Mouse (Mus musculus): ENCODE results near the gene Slc2a13. TPM values are rescaled to one million over a fixed set of nuclear protein-coding genes. Genes with fewer than 3 reads are reported as not detected.

Slc2a13 gene
- under 1 TPM; 0.07 to 0.13 TPM for total RNA-seq (2023)

GRCm38 (mm10) chr15:91573111-91573538 lies at the start of gene Slc2a13:
TSS of gene Slc2a13 (minus strand) at chr15:91573261.

Other genes with a start within 250 kb of the Slc2a13 start
- 100 to 1,000 TPM; 132 to 160 TPM for gene Lrrk2, start 99.9 kb upstream of the Slc2a13 start, total RNA-seq (2023)